Mouse (Mus musculus) forebrain, postnatal 0 days (tissue): Measurements from ENCODE around the gene Smu1. TPM values are rescaled to one million over a fixed set of nuclear protein-coding genes. Genes with fewer than 3 reads are reported as not detected.

ENCODE experiments used
- ATAC-seq: fragments of 200-750 bp; cut with Nextera tagmentation; 2 replicates; pipeline ENCODE4 v1.8.0; 2017; ENCODE audit warnings: mild to moderate bottlenecking, moderate library complexity
- DNase-seq: peaks from one replicate; pipeline ENCODE4 v3.0.0-alpha.2; 2015
- H3K27ac ChIP-seq: fragments of 300-500 bp; sonication (generic); 2 replicates; pipeline ENCODE4 v1.5.1; 2014; ENCODE audit warnings: low read depth, mild to moderate bottlenecking, antibody characterized with exemption, low read length, moderate library complexity, mixed read lengths
- H3K27me3 ChIP-seq: fragments of 300-500 bp; sonication (generic); 2 replicates; pipeline ENCODE4 v1.6.1; 2014; ENCODE audit warnings: mild to moderate bottlenecking, low read length, mixed read lengths; ENCODE audit not compliant: insufficient read depth
- H3K36me3 ChIP-seq: fragments of 300-500 bp; sonication (generic); 2 replicates; pipeline ENCODE4 v1.6.1; 2014; ENCODE audit warnings: mild to moderate bottlenecking, moderate library complexity; ENCODE audit not compliant: insufficient read depth
- H3K4me1 ChIP-seq: fragments of 300-500 bp; sonication (generic); 2 replicates; pipeline ENCODE4 v1.6.1; 2014; ENCODE audit warnings: antibody characterized with exemption; ENCODE audit not compliant: insufficient read depth
- H3K4me2 ChIP-seq: fragments of 300-500 bp; sonication (generic); 2 replicates; pipeline ENCODE4 v1.6.1; 2014; ENCODE audit warnings: low read depth, mild to moderate bottlenecking, moderate library complexity
- H3K4me3 ChIP-seq: fragments of 300-500 bp; sonication (generic); 2 replicates; pipeline ENCODE4 v1.5.1; 2014; ENCODE audit warnings: low read depth, low read length, mixed read lengths
- H3K9ac ChIP-seq: fragments of 300-500 bp; sonication (generic); 2 replicates; pipeline ENCODE4 v1.6.1; 2014; ENCODE audit warnings: mild to moderate bottlenecking
- H3K9me3 ChIP-seq: fragments of 300-500 bp; sonication (generic); 2 replicates; pipeline ENCODE4 v1.6.1; 2016; ENCODE audit warnings: low read length
- CTCF ChIP-seq: sonication (generic); IDR thresholded peaks from 2 replicates; pipeline ENCODE4 v1.5.1; 2016; ENCODE audit warnings: antibody characterized with exemption, control low read depth, low read depth
- WGBS: fragments of 180-500 bp; shearing (Covaris S2); extraction: QIAGEN DNeasy Blood & Tissue Kit; methylation state at CpG from one replicate; pipeline ENCODE4 v1.1.7; 2014; 5-methylcytosine and 5-hydroxymethylcytosine counted together
- polyA plus RNA-seq: library from polyadenylated mRNA; unstranded; fragments of >200 nt; fragmentation: Nextera tagmentation; extraction: Ambion mirVana; gene quantifications from 2 replicates; pipeline ENCODE4 v1.2.1, GENCODE M21; 2015
- total RNA-seq: library from RNA; depleted of rRNA; stranded (reverse); fragments of >200 nt; gene quantifications from 2 replicates; pipeline ENCODE4 v1.2.3, GENCODE M21; 2014

Gene Smu1
- total and polyA plus RNA-seq, 2 experiments from 2014 or later, result 97.8 to 119 TPM

DNA sequence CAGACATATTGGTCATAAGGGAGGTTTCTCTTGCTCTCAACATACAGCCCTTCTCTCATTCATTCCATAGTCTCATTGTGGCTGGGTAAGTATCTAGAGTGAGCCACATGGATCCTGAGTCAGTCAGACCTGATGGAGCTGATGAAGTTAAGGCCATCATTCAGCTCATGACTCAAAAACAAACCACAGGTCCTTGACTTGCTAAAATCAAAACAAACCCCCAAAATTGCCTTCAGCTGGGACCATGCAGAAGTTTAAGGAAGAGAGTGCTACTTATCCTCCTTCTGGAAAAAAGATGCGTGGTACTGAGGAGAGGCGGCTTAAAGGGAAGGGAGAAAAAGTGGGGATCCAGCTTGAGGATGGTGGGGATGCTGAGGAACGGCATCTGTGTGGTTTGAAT is 38.0 kb upstream of the Smu1 start:
- Histone ChIP-seq H3K36me3 (no peaks in the 10 kb centered on the region), H3K27me3 (no peaks in the 10 kb centered on the region), H3K27ac (no peak overlapping the region), H3K9me3 (no peaks in the 10 kb centered on the region), H3K4me1 (no peaks in the 10 kb centered on the region), H3K4me2 (no peak overlapping the region), H3K9ac (no peak overlapping the region), H3K4me3 (no peak overlapping the region)
- ATAC-seq (no peak), DNase-seq (no peak)
- WGBS, result 91% methylated on average over 3 of the region's 3 CpGs
- TF ChIP-seq CTCF, result no peak

GRCm38 (mm10) chr4:40794320-40794719 is 36.6 kb upstream of the Smu1 start:
- Histone ChIP-seq H3K4me1 (no peaks in the 10 kb centered on the region), H3K36me3 (no peaks in the 10 kb centered on the region), H3K9me3 (no peaks in the 10 kb centered on the region), H3K27ac (no peak overlapping the region), H3K27me3 (no peaks in the 10 kb centered on the region), H3K4me2 (no peak overlapping the region), H3K4me3 (no peak overlapping the region), H3K9ac (no peak overlapping the region)
- DNase-seq, result no peak
- no peak for ATAC-seq
- TF ChIP-seq CTCF, result no peak

- Histone ChIP-seq H3K4me3 (no peak overlapping the region), H3K36me3 (no peaks in the 10 kb centered on the region), H3K27me3 (no peaks in the 10 kb centered on the region), H3K9me3 (no peaks in the 10 kb centered on the region), H3K4me2 (no peak overlapping the region), H3K27ac (no peak overlapping the region), H3K9ac (no peak overlapping the region), H3K4me1 (no peaks in the 10 kb centered on the region)
- 92% methylated on average over 4 of the region's 4 CpGs for WGBS
- no peak for TF ChIP-seq CTCF
- DNase-seq, result no peak
- no peak for ATAC-seq
Observed at GRCm38 (mm10) chr4:40791176-40791575, 33.5 kb upstream of the Smu1 start.

DNA sequence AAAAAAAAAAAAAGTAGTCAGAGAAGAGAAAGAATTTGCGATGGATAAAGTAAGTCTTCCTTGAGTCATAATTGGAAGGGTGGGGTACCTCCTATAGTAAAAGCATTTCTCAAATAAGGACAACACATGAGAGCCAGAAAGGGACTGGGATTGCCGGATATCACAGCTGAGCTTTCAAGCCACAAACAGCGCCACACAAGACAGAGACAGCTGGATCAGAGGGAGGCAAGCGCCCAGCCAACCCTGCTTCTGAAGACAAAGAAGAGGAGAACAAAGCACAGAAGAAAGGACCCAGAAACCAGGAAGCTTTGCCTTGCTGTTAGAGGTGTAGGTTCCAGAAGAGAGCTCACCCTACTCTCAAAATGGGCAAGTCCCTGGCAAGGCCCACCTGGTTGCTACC is 28.9 kb upstream of the Smu1 start:
- no peaks in the 10 kb centered on the region for H3K36me3 ChIP-seq
- ATAC-seq, result no peak
- WGBS, result 61% methylated on average over 4 of the region's 4 CpGs
- no peak overlapping the region for H3K27ac ChIP-seq
- H3K4me1 ChIP-seq, result no peaks in the 10 kb centered on the region
- no peaks in the 10 kb centered on the region for H3K27me3 ChIP-seq
- no peak for TF ChIP-seq CTCF
- no peak overlapping the region for H3K9ac ChIP-seq
- no peak for DNase-seq
- no peaks in the 10 kb centered on the region for H3K9me3 ChIP-seq
- H3K4me2 ChIP-seq, result no peak overlapping the region
- H3K4me3 ChIP-seq, result no peak overlapping the region

DNA sequence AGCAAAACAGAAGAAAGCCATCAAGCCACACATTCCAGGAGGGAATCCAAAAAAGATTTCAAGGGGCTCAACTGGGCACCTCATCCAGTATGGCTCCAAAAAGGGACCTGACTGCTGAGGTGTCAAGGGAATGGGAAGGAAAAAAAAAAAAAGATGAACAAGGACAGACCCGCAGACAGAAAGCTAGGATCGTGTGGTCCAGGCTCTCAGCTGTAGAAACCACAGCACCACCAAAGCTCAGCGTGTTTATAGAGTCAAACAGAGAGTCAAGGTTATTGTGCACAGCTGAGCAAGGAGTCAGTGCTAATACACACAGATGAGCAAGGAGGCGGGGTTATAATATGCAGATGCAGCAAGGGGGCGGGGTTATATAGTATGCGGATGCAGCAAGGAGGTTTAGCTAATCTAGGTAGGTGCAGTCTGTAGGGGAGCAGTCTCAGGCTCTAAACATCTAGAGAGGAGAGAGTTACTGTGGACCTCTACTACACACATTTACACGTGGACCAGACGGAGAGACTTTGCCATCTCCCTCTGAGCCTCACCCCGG is 28.0 kb upstream of the Smu1 start:
- H3K27me3 ChIP-seq, result no peaks in the 10 kb centered on the region
- no peak overlapping the region for H3K9ac ChIP-seq
- H3K4me1 ChIP-seq, result no peaks in the 10 kb centered on the region
- ATAC-seq, result no peak
- no peak overlapping the region for H3K4me2 ChIP-seq
- no peak for TF ChIP-seq CTCF
- H3K27ac ChIP-seq, result no peak overlapping the region
- WGBS, result 81% methylated on average over 9 of the region's 9 CpGs
- no peak overlapping the region for H3K4me3 ChIP-seq
- no peaks in the 10 kb centered on the region for H3K9me3 ChIP-seq
- DNase-seq, result no peak
- H3K36me3 ChIP-seq, result no peaks in the 10 kb centered on the region

DNA sequence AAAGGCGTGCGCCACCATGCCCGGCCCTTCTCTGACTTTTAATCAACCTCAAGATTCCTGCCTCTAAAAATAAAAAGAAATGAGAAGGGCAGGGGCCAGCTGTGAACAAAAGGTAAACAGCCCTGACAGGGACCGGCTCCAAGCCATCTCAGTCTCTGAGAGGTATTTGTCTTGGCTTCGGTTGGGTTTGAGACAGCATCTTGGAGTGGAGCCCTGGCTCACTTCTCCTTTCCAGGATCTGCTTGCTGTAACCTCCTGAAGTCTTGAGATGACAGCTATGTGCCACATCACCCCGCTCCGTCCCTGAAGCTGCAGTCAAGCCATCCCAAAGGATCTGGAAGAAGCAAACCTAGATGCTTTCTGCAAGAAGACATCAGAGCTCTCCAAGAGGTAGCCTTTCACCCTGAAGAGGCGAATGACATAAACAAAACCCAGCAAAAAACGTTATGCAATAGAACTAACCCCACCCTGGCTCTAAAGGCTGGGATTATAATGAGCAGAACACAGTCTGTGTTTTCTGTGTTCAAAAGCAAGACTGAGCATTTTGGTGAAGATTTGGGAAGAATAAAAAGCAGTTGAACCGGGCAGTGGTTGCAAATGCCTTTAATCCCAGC is 26.9 kb upstream of the Smu1 start:
- no peak for DNase-seq
- no peak overlapping the region for H3K27ac ChIP-seq
- no peak overlapping the region for H3K4me3 ChIP-seq
- H3K27me3 ChIP-seq, result no peaks in the 10 kb centered on the region
- H3K9me3 ChIP-seq, result no peaks in the 10 kb centered on the region
- TF ChIP-seq CTCF, result no peak
- H3K4me1 ChIP-seq, result no peaks in the 10 kb centered on the region
- no peak overlapping the region for H3K4me2 ChIP-seq
- WGBS, result 76% methylated on average over 10 of the region's 10 CpGs
- no peak overlapping the region for H3K9ac ChIP-seq
- H3K36me3 ChIP-seq, result no peaks in the 10 kb centered on the region
- ATAC-seq, result no peak

DNA sequence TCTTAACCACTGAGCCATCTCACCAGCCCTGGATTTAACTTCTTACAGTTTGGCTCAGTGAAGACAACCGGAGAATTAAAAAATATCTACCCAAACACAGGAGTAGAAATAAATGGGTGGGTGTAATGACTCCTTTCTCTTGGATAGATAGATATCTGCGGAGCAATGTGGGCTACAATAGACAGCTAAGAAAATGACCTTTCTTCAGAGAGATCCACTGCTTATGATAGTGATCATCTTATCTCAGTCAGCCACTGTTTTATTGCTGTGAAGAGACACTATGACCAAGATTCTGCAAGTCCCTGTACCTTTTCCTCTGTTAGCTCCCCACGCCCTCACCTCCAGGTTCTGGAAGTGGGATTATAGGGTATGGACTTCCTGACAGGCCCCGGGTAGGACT is 25.3 kb upstream of the Smu1 start:
- no peak overlapping the region for H3K27ac ChIP-seq
- H3K4me3 ChIP-seq, result no peak overlapping the region
- no peaks in the 10 kb centered on the region for H3K9me3 ChIP-seq
- H3K4me2 ChIP-seq, result no peak overlapping the region
- DNase-seq (no peak), ATAC-seq (no peak)
- no peak for TF ChIP-seq CTCF
- WGBS, result 95% methylated on average over 4 of the region's 4 CpGs
- H3K4me1 ChIP-seq, result no peaks in the 10 kb centered on the region
- H3K9ac ChIP-seq, result no peak overlapping the region
- no peaks in the 10 kb centered on the region for H3K36me3 ChIP-seq
- no peaks in the 10 kb centered on the region for H3K27me3 ChIP-seq
